Mouse (Mus musculus) neural tube, embryonic 11.5 days (tissue): ENCODE measurements around the gene Tet1. TPM values are rescaled to one million over a fixed set of nuclear protein-coding genes. Genes with fewer than 3 reads are reported as not detected.

Experiments used
- ATAC-seq: fragments of 200-750 bp; cut with Nextera tagmentation; 2 replicates; pipeline ENCODE4 v1.8.0; 2017; ENCODE audit warnings: moderate number of reproducible peaks, mild to moderate bottlenecking, moderate TSS enrichment, moderate library complexity; ENCODE audit not compliant: insufficient read depth, low FRiP score, low TSS enrichment
- DNase-seq: peaks from one replicate; pipeline ENCODE4 v3.0.0-alpha.2; 2015; ENCODE audit warnings: low spot score
- H3K27ac ChIP-seq: fragments of 300-500 bp; sonication (generic); 2 replicates; pipeline ENCODE4 v1.5.1; 2014; ENCODE audit warnings: low read depth, mild to moderate bottlenecking, low read length
- H3K27me3 ChIP-seq: fragments of 300-500 bp; sonication (generic); 2 replicates; pipeline ENCODE4 v1.6.1; 2014; ENCODE audit warnings: mild to moderate bottlenecking, low read length, mixed read lengths; ENCODE audit not compliant: control insufficient read depth, insufficient read depth
- H3K36me3 ChIP-seq: fragments of 300-500 bp; sonication (generic); 2 replicates; pipeline ENCODE4 v1.6.1; 2014; ENCODE audit warnings: mild to moderate bottlenecking, low read length, moderate library complexity, mixed read lengths; ENCODE audit not compliant: control insufficient read depth, insufficient read depth
- H3K4me1 ChIP-seq: fragments of 300-500 bp; sonication (generic); 2 replicates; pipeline ENCODE4 v1.6.1; 2014; ENCODE audit warnings: low read length, mixed read lengths; ENCODE audit not compliant: control insufficient read depth, insufficient read depth
- H3K4me2 ChIP-seq: fragments of 300-500 bp; sonication (generic); 2 replicates; pipeline ENCODE4 v1.6.1; 2014; ENCODE audit warnings: low read depth, mild to moderate bottlenecking, moderate library complexity
- H3K4me3 ChIP-seq: fragments of 300-500 bp; sonication (generic); 2 replicates; pipeline ENCODE4 v1.5.1; 2014; ENCODE audit warnings: low read depth, low read length
- H3K9ac ChIP-seq: fragments of 300-500 bp; sonication (generic); 2 replicates; pipeline ENCODE4 v1.6.1; 2014; ENCODE audit warnings: mild to moderate bottlenecking, low read length
- H3K9me3 ChIP-seq: fragments of 300-500 bp; sonication (generic); 2 replicates; pipeline ENCODE4 v1.6.1; 2016; ENCODE audit warnings: low read length; ENCODE audit not compliant: control insufficient read depth
- WGBS: fragments of 180-500 bp; shearing (Covaris S2); extraction: QIAGEN DNeasy Blood & Tissue Kit; methylation state at CpG from one replicate; pipeline ENCODE4 v1.1.7; 2014; 5-methylcytosine and 5-hydroxymethylcytosine counted together
- polyA plus RNA-seq: library from polyadenylated mRNA; unstranded; fragments of >200 nt; fragmentation: Nextera tagmentation; extraction: Ambion mirVana; gene quantifications from 2 replicates; pipeline ENCODE4 v1.2.1, GENCODE M21; 2014

Tet1 gene
- polyA plus RNA-seq, 1 experiment from 2014 or later: 30.1 TPM

- WGBS: 24% methylated on average over 10 of the region's 10 CpGs
- peak overlapping the region; percentile 60 for H3K4me3 ChIP-seq
- H3K4me2 ChIP-seq: peak overlapping the region; percentile 97
These were observed 23.3 kb downstream of the Tet1 start for GRCm38 (mm10) chr10:62885460-62885859.

GRCm38 (mm10) chr10:62884517-62884916 lies 24.3 kb downstream of the Tet1 start:
- DNase-seq (no peak), ATAC-seq (no peak)
- Histone ChIP-seq H3K9me3 (no peaks in the 10 kb centered on the region), H3K4me2 (no peak overlapping the region), H3K4me3 (no peak overlapping the region), H3K4me1 (no peaks in the 10 kb centered on the region), H3K36me3 (no peaks in the 10 kb centered on the region), H3K9ac (no peak overlapping the region), H3K27ac (no peak overlapping the region), H3K27me3 (no peaks in the 10 kb centered on the region)
- WGBS: 35% methylated on average over 1 of the region's 1 CpGs

More at GRCm38 (mm10) chr10:62885460-62885859, 23.3 kb downstream of the Tet1 start:
- Histone ChIP-seq H3K27me3 (no peaks in the 10 kb centered on the region), H3K9ac (no peak overlapping the region; the same call in 1 of the 2 replicates), H3K9me3 (no peaks in the 10 kb centered on the region), H3K27ac (no peak overlapping the region), H3K36me3 (no peaks in the 10 kb centered on the region), H3K4me1 (no peaks in the 10 kb centered on the region)
- no peak for DNase-seq
- ATAC-seq: no peak

GRCm38 (mm10) chr10:62883933-62884372 lies 24.8 kb downstream of the Tet1 start:
- ATAC-seq: no peak

GRCm38 (mm10) chr10:62881211-62881610 lies 27.6 kb downstream of the Tet1 start:
- Histone ChIP-seq H3K27ac (no peak overlapping the region), H3K36me3 (peaks cover 2% of the 10 kb centered on the region; the same call in 1 of the 2 replicates), H3K9me3 (no peaks in the 10 kb centered on the region), H3K9ac (no peak overlapping the region), H3K4me1 (no peaks in the 10 kb centered on the region), H3K27me3 (no peaks in the 10 kb centered on the region), H3K4me3 (no peak overlapping the region), H3K4me2 (no peak overlapping the region)
- DNase-seq (peak; percentile 32), ATAC-seq (no peak)
- WGBS: 48% methylated on average over 5 of the region's 5 CpGs

More at GRCm38 (mm10) chr10:62883933-62884372, 24.8 kb downstream of the Tet1 start:
- no peaks in the 10 kb centered on the region for H3K4me1 ChIP-seq
- WGBS: 6% methylated on average over 9 of the region's 9 CpGs
- no peak overlapping the region for H3K9ac ChIP-seq
- H3K9me3 ChIP-seq: no peaks in the 10 kb centered on the region
- DNase-seq: peak; percentile 25
- H3K27ac ChIP-seq: no peak overlapping the region
- no peaks in the 10 kb centered on the region for H3K36me3 ChIP-seq
- no peak overlapping the region for H3K4me2 ChIP-seq
- no peak overlapping the region for H3K4me3 ChIP-seq
- H3K27me3 ChIP-seq: no peaks in the 10 kb centered on the region

- no peaks in the 10 kb centered on the region for H3K27me3 ChIP-seq
- H3K9me3 ChIP-seq: no peaks in the 10 kb centered on the region
- 87% methylated on average over 13 of the region's 13 CpGs for WGBS
- no peak overlapping the region for H3K4me2 ChIP-seq
- no peak for ATAC-seq
- peaks cover 2% of the 10 kb centered on the region; the same call in 1 of the 2 replicates for H3K36me3 ChIP-seq
- no peaks in the 10 kb centered on the region for H3K4me1 ChIP-seq
- no peak overlapping the region for H3K27ac ChIP-seq
- no peak overlapping the region for H3K4me3 ChIP-seq
- no peak for DNase-seq
- H3K9ac ChIP-seq: no peak overlapping the region
These were observed 30.7 kb downstream of the Tet1 start for GRCm38 (mm10) chr10:62878056-62878455.

GRCm38 (mm10) chr10:62875565-62875964 lies 33.2 kb downstream of the Tet1 start:
- H3K4me1 ChIP-seq: no peaks in the 10 kb centered on the region
- no peaks in the 10 kb centered on the region for H3K27me3 ChIP-seq
- no peak overlapping the region for H3K27ac ChIP-seq
- ATAC-seq (no peak), DNase-seq (no peak)
- no peaks in the 10 kb centered on the region for H3K9me3 ChIP-seq
- no peak overlapping the region for H3K9ac ChIP-seq
- no peak overlapping the region for H3K4me3 ChIP-seq
- no peak overlapping the region for H3K4me2 ChIP-seq
- H3K36me3 ChIP-seq: peaks cover 2% of the 10 kb centered on the region; the same call in 1 of the 2 replicates
- 87% methylated on average over 4 of the region's 4 CpGs for WGBS

- H3K4me3 ChIP-seq: no peak overlapping the region
- no peaks in the 10 kb centered on the region for H3K4me1 ChIP-seq
- WGBS: 83% methylated on average over 4 of the region's 4 CpGs
- H3K4me2 ChIP-seq: no peak overlapping the region
- no peak overlapping the region for H3K27ac ChIP-seq
- DNase-seq (no peak), ATAC-seq (no peak)
- H3K36me3 ChIP-seq: peaks cover 2% of the 10 kb centered on the region; the same call in 1 of the 2 replicates
- no peaks in the 10 kb centered on the region for H3K27me3 ChIP-seq
- no peak overlapping the region for H3K9ac ChIP-seq
- no peaks in the 10 kb centered on the region for H3K9me3 ChIP-seq
These were observed 34.0 kb downstream of the Tet1 start for GRCm38 (mm10) chr10:62874828-62875227.

GRCm38 (mm10) chr10:62866035-62866791 lies 42.6 kb downstream of the Tet1 start:
- no peak for ATAC-seq
- WGBS: 26% methylated on average over 11 of the region's 11 CpGs
- peak overlapping the region; percentile 63 for H3K4me2 ChIP-seq
- H3K4me1 ChIP-seq: peaks cover 7% of the 10 kb centered on the region; the same call in 1 of the 2 replicates
- no peaks in the 10 kb centered on the region for H3K36me3 ChIP-seq
- peak overlapping the region; percentile 74 for H3K9ac ChIP-seq
- no peak overlapping the region for H3K27ac ChIP-seq
- H3K9me3 ChIP-seq: no peaks in the 10 kb centered on the region
- DNase-seq: peak; percentile 32
- peak overlapping the region; percentile 44 for H3K4me3 ChIP-seq
- H3K27me3 ChIP-seq: no peaks in the 10 kb centered on the region
